12 mouse cellular contexts compared by ENCODE assay signal in genomic region chr9:42401486-42401885, GRCm38 (mm10). TPM values are rescaled to one million over a fixed set of nuclear protein-coding genes. Genes with fewer than 3 reads are reported as not detected.
"Had no signal": no experiment of that assay in that cellular context is flagged by ENCODE, and none has a peak within 500 bp of the region (broad histone marks: within the 10 kb centered on the region; RNA-seq: fewer than 3 reads in every experiment).

No protein-coding gene starts in this region.

- ATAC-seq: midbrain, embryonic 16.5 days had no signal

- DNase-seq: kidney, adult 11 months; kidney, postnatal 14 days; layer of hippocampus, postnatal 36 days; lung, adult 18-20 months; thymus, postnatal 4 days had no signal

- H3K9ac ChIP-seq: limb, embryonic 13.5 days; liver, embryonic 14.5 days; midbrain, embryonic 12.5 days; neural tube, embryonic 15.5 days had no signal

- H3K9me3 ChIP-seq: limb, embryonic 13.5 days; midbrain, embryonic 12.5 days; neural tube, embryonic 15.5 days had no signal

- H3K4me3 ChIP-seq: limb, embryonic 13.5 days; midbrain, embryonic 12.5 days; neural tube, embryonic 15.5 days had no signal

- H3K36me3 ChIP-seq: limb, embryonic 13.5 days; midbrain, embryonic 12.5 days; neural tube, embryonic 15.5 days had no signal

- H3K27me3 ChIP-seq: limb, embryonic 13.5 days; neural tube, embryonic 15.5 days had no signal

- H3K27ac ChIP-seq: limb, embryonic 13.5 days; liver, embryonic 14.5 days; midbrain, embryonic 12.5 days; neural tube, embryonic 15.5 days had no signal

- H3K4me2 ChIP-seq: limb, embryonic 13.5 days; midbrain, embryonic 12.5 days; neural tube, embryonic 15.5 days had no signal

RNA-seq across cellular contexts. Expression of gene Tecta, which starts 1.8 kb away (rescaled TPM):
- total RNA-seq: liver, adult 2 months; megakaryocyte-erythroid progenitor cell, adult 5-6 weeks had no signal
- polyA plus RNA-seq: liver, adult 2 months had no signal
